Mouse (Mus musculus) frontal cortex, postnatal 10 days (tissue): ENCODE measurements around the gene Ptch1.

ENCODE experiments used
- DNase-seq, 2 experiments: peaks; one replicate each; pipeline ENCODE4 v3.0.0; 2022; ENCODE audit warnings: low spot score in 2 of 2, mixed read lengths in 1 of 2

The Ptch1 gene

DNA sequence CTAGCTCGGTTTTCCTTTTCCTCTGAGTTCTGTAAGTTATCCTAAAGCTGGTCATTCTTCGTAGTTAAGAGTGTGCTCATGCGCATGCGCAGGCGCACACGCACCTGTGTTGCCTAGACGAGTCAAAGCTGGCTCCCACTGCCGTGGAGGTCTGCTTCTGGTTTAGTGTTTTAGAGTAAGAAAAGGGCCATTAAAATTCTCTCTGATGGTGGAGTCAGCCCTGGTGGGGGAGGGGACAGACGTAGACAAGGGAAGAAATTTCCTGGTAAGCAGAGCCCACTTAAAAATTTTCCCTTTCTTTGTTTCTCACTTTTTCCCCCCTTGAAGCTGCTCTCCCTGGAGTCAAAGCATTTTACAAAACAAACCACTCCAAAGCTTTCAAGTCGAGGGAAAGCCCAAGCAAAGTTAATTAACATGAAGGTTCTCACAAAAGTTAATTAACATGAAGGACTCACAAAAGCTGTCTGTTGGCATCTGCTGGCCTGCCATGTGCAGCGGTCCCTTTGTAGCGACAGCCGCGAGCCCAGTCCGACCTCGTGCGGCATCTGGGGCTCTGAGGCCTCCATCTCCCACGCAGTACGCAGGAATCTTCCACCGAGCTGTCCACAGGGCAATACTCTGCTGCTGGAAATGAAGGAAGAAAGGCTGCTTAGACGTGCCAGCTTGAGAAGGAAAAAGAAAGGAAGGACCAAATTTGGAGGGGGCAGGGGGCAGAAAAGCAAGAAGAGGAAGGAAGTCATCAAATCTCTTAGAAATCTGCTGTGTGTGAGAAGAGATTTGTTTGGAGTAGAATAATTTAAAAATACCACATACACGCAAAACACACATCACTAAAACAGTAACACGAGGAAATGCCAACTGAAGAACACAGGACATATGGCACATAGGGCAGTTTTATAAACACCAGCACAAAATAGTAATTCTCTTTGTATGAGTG, 76.5 kb downstream of the Ptch1 start, which contains the start of gene Fancc:
TSS of gene Fancc (minus strand) at position 633 of the 937 bp plus-strand sequence.
- no peak for DNase-seq

DNA sequence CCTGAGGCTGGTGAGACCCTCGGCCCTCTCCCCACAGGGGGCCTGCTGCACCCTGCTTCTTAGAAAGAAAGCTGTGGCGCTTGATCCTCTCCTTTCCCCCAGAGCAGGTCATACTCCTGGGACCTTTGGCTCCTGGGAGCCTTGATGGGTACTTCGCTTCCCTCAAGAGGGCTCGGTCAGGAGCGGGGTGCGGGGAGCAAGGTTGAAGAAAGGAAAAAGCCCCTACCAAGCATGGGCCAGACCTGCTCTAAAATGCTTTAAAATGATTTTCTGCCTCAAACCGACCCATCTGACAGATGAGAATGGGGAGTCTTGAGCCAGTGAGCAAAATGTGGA, 85.7 kb downstream of the Ptch1 start:
- DNase-seq: no peak

- no peak for DNase-seq
Observed at GRCm38 (mm10) chr13:63486791-63487706, 86.3 kb downstream of the Ptch1 start.

- no peak for DNase-seq
Observed at GRCm38 (mm10) chr13:63475356-63475755, 98.0 kb downstream of the Ptch1 start.
